Mouse (Mus musculus): ENCODE measurements around the gene Car3.

The Car3 gene

GRCm38 (mm10) chr3:14876325-14876918, 13.1 kb downstream of the Car3 start:
- no peak for DNase-seq (ENCODE audit: inconsistent ontology term)

GRCm38 (mm10) chr3:14877251-14877909, 14.1 kb downstream of the Car3 start:
- DNase-seq (ENCODE audit: inconsistent ontology term) = no peak

- DNase-seq (ENCODE audit: inconsistent ontology term) = no peak
These were observed 15.5 kb downstream of the Car3 start for GRCm38 (mm10) chr3:14878749-14879223.

GRCm38 (mm10) chr3:14879293-14879692, 16.0 kb downstream of the Car3 start:
- DNase-seq (ENCODE audit: inconsistent ontology term) = no peak

GRCm38 (mm10) chr3:14880277-14880676, 17.0 kb downstream of the Car3 start:
- no peak for DNase-seq (ENCODE audit: inconsistent ontology term)

GRCm38 (mm10) chr3:14882005-14882404, 18.7 kb downstream of the Car3 start:
- no peak for DNase-seq (ENCODE audit: inconsistent ontology term)

- no peak for DNase-seq (ENCODE audit: inconsistent ontology term)
These were observed 19.4 kb downstream of the Car3 start for GRCm38 (mm10) chr3:14882756-14883155.

- no peak for DNase-seq (ENCODE audit: inconsistent ontology term)
These were observed 21.5 kb downstream of the Car3 start for GRCm38 (mm10) chr3:14884826-14885225.

GRCm38 (mm10) chr3:14886102-14887098, 23.1 kb downstream of the Car3 start, which contains the start of gene Car2:
Gene Car2, plus strand, starts transcription at chr3:14886273.
- peak; percentile 93 for DNase-seq (ENCODE audit: inconsistent ontology term)

- DNase-seq (ENCODE audit: inconsistent ontology term) = peak; percentile 52
These were observed 23.9 kb downstream of the Car3 start for GRCm38 (mm10) chr3:14887134-14887666.

- DNase-seq (ENCODE audit: inconsistent ontology term) = peak; percentile 50
These were observed 24.5 kb downstream of the Car3 start for GRCm38 (mm10) chr3:14887686-14888295.

GRCm38 (mm10) chr3:14888549-14888948, 25.2 kb downstream of the Car3 start:
- DNase-seq (ENCODE audit: inconsistent ontology term) = peak; percentile 69

- peak; percentile 50 for DNase-seq (ENCODE audit: inconsistent ontology term)
These were observed 25.8 kb downstream of the Car3 start for GRCm38 (mm10) chr3:14889085-14889484.

GRCm38 (mm10) chr3:14889716-14890409, 26.6 kb downstream of the Car3 start:
- no peak for DNase-seq (ENCODE audit: inconsistent ontology term)

GRCm38 (mm10) chr3:14892991-14893390, 29.7 kb downstream of the Car3 start:
- no peak for DNase-seq (ENCODE audit: inconsistent ontology term)

- no peak for DNase-seq (ENCODE audit: inconsistent ontology term)
These were observed 30.4 kb downstream of the Car3 start for GRCm38 (mm10) chr3:14893700-14894099.

GRCm38 (mm10) chr3:14895333-14895732, 32.0 kb downstream of the Car3 start:
- no peak for DNase-seq (ENCODE audit: inconsistent ontology term)

GRCm38 (mm10) chr3:14897770-14898169, 34.5 kb downstream of the Car3 start:
- peak; percentile 51 for DNase-seq (ENCODE audit: inconsistent ontology term)

- DNase-seq (ENCODE audit: inconsistent ontology term) = no peak
These were observed 40.1 kb downstream of the Car3 start for GRCm38 (mm10) chr3:14903380-14903779.

GRCm38 (mm10) chr3:14904165-14904564, 40.9 kb downstream of the Car3 start:
- peak; percentile 45 for DNase-seq (ENCODE audit: inconsistent ontology term)

GRCm38 (mm10) chr3:14907271-14907670, 44.0 kb downstream of the Car3 start:
- no peak for DNase-seq (ENCODE audit: inconsistent ontology term)

Data from Muller cell, postnatal 12 days (primary cell).